Mouse (Mus musculus) 416B (cell line): ENCODE measurements around the gene 2010111I01Rik.
"Not testable (repeated sequence)": the region's sequence is repeated elsewhere in the genome, so short reads cannot be mapped to it uniquely, and the experiment has no call there.

Source experiments
- DNase-seq: peaks from one replicate; pipeline ENCODE4 v3.0.0; 2011; ENCODE audit warnings: low read depth

2010111I01Rik gene

DNA sequence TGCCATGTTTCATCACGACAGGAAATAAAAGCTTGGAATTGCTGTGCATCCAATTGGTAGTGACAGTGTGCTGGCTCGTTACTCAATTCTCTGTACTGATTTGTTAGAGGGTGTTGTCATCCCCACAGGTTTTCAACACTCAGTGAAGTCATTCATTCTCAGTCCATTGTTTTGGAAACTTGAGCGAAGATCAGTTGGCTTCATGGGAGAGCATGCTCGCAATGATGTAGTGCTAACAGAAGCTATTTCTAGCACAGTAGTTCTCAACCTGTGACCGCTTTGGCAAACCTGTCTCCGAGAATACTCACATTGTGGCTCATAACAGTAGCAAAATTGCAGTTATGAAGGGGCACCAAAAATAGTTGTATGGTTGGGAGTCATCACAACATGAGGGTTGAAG, 8.7 kb upstream of the 2010111I01Rik start:
- peak; percentile 56 for DNase-seq

DNA sequence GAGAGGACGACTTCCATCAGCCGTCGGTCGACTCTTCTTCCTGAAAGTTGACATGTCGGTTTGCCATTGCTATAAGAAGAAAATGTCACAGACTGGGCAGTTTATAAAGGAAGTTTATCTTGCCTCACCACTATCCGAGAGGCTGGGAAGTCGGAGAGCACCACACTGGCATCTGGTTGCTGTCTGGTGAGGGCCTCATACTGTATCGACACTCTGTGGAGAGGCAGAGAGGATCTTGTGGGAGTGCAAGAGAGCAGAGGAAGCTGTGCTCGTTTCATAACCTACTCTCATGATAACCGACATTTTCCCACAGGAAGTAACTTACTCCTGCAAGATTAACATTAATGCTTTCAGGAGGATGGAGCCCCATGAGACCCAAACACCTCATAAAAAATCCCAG, 7.9 kb upstream of the 2010111I01Rik start:
- peak; percentile 71 for DNase-seq

DNA sequence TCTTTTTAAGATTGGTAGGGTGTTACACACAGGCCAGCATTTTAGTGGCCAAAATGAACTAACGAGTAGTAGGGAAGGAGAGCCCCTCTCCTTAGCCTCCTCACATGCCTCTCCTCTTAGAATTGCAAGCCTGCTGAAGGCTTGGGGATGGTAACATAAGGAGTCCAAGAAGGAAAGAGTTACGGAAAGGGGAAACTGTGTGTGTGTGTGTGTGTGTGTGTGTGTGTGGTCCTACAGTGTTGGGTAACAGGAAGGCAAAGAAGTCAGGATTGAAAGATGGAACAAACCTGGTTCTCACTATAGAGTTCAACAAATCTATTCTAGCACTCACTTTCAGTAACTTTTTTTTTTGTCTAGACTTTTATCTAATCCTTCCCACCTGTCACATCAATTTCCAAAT, 1.3 kb upstream of the 2010111I01Rik start:
- no peak for DNase-seq

DNA sequence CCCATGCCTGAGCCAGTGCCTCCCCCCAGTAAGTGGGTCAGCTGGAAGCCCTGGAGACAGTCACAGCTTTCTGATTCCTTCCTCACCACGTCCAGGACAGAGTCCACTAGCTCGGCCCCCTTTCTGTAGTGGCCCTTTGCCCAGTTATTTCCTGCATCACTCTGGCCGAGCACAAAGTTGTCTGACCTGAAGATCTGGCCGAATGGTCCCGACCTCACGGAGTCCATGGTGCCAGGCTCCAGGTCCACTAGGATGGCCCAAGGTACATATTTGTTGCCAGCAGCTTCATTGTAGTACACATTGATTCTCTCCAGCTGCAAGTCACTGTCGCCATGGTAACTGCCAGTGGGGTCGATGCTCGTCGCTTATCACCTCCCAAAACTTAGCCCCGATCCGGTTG, 3.5 kb downstream of the 2010111I01Rik start:
- no peak for DNase-seq

DNA sequence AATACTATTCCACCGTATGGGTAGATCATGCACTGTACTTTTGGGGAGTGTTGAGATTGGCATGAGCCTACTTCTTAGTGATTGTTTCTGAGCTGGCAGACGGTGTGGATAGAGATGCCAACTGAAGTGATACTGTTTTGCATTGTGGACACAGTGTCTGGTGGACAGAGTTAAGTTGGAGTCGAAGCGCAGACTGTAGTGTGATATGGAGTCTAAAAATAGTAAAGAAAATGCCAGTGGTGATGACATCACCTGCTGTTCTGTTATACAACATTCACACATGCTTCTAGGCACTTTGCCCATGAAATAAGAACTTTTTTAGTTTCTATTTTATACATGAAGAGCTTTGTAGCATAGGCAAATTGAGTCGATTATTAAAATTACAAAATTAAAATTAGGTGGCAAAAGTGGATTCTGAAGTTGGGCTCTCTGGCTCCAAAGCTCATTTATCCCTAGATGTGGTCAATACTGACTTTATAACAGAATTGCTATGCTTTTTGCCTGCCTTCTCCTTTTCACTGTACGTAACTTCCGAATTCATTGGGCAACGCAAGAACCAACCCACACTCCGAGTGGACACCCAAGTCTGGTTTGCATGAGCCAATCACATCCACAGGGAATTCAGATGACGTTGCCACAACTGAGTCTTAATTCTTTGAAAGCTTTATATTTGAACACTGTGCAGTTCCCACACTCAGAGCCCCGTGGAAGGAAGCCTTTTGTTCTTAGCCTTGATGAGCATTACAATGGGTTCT, 6.0 kb downstream of the 2010111I01Rik start:
- DNase-seq, result no peak

DNA sequence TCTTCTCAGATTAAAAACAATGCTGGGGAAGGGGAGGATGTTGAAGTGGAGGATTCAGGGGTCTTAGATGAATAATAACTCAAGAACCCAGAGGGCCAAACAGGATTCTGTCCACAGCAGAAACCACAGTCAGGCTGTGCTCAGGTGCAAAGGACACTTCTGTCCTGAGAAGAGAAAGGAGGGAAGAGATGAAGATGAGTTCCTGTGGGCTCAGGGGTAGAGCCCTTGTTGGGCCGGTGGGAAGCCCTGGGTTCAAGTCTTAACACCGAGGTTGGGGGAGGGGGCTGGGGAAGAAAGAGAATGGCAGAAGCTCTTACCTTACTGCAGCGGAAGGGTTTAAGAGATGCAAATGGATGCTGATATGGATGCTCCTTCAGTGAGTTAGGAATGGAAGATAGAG, 7.7 kb downstream of the 2010111I01Rik start:
- no peak for DNase-seq

DNA sequence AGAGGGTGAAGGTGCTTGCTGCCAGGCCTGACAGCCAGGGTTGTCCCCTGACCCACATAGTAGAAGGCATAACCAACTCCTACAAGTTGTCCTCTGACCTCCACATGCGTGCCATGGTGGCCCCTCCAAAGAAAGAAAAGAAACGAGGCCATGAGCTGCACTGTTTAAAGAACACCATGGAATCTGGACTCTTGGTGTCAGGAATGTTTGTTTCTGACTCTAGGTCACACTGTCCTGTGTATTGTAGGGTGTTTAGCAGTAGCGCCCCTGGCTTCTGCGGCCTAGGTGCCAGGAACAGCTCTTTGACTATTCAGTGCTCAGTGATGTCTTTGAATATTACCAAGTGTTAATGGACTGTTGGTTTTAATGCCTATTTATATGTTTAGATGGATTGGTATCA, 8.4 kb downstream of the 2010111I01Rik start:
- no peak for DNase-seq

DNA sequence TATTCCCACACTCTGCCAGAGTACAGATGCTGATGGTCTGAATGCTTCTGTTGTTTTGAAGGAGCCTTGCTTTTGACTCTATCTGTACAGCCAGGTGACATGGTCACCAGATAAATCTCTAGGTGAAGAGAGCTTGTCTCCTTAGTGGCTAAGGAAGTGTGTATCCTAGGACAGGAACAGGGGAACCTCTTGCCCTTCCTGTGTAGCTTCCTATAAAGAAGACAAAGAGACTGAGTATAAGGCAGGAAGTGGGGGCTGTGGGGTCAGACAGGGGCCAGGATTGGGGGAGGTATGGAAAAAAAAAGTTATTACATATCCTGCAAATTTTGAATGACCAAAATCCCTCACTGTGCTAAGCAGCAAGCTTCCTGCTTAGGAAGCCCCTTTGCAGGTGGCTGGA, 13.4 kb downstream of the 2010111I01Rik start:
- DNase-seq, result peak; percentile 23

DNA sequence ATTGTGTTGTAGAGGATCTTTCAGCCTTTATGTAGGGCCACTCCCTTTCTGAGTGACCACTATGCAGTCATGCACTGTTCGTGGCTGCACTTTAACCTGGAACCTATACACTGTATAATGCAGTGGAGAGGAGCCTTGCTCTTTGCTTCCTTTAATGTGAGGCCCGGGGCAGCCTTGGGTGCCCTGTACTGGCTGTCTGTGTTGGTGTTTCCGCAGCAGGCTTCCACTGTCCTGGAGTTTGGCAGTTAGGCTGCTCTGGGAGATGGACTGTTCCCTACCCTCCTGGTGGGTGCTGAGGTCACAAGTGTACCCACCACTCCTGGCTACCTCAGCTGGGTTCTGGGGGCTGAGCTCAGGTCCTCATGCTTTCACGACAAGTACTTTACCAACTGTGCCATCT, 14.1 kb downstream of the 2010111I01Rik start:
- DNase-seq, result no peak

DNA sequence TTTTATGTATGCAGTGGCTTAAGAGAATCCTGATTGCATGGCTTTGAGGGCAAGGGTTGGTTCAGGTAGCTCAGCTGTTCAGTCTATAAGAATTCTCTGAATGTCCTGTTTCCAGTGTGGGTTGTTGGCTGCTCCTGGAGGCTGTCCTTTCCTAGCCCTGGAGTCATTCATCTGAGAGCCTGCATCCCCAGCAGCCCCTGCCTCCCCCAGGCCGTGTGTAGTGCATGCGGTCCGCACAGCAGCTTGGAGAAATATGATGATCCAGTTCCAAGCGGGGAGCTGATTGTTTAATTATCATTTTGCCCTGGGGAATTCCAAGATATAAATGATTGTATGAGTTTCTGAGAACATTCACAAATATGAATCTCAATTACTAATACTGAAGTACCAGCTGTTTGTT, 14.5 kb downstream of the 2010111I01Rik start:
- DNase-seq, result no peak

DNA sequence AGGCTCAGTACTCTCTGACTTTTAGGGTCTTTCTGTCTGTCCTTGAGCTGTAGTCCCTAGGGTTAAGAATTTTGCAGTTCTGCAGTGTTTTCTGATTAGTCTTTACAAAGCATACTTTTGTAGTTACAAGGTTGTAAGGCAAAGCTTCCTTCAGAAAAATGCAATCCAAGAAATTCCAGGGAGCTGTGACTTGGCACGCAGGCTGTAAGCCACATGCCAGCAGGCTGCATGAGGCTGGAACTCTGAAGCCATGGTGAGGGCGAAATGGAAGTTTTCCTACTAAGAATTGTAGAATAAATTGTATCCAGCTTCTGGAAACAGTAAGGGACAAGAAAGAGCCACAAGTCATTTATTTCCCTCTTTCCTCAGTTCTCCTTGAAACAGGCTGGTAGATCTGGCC, 15.4 kb downstream of the 2010111I01Rik start:
- DNase-seq, result no peak

DNA sequence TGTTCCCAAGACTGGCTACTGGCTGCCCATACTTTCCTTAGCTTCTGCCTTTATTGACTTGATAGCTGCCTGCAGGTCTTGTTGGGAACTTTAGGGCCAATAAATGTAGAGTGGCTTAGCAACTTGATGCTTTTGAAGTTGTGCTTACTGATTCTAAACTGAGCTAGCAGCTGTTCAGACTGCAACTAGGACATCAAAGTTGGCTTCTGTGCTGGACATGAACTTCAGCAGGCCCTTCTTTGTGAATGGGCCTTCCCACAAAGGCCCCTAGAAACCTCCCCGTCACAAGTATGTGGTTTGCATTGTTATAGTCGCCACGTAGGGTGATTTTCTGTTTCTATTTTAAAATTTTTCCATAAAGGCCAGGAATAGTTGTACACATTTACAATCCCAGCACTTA, 19.8 kb downstream of the 2010111I01Rik start:
- DNase-seq, result no peak

DNA sequence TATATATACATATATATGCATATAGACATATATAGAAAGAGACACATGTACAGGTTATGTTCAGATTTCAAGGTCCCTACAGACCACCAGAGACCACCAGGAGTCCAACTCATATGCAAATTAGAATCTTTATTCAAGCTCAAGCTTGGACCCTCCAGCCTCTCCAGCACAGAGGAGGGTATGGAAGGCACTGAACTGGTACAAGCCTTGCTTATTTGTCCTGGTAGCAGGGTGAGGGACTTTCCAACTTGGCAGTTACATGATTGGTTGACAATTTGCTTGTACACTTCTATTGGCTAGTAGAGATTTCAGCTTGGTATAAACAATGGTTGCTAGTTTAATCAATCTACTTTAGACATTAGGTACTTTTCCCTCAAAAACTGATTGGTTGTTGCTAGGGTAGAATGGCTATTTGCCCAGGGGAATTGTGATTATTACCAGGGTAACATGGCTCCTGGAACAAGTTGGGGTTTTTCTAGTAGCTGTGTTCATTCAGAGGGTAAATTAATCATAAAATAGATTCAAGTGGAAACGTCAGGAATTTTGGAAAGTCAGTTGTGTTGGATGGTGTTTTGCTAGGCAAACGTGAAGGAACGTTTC, 25.3 kb downstream of the 2010111I01Rik start:
- DNase-seq, result no peak

DNA sequence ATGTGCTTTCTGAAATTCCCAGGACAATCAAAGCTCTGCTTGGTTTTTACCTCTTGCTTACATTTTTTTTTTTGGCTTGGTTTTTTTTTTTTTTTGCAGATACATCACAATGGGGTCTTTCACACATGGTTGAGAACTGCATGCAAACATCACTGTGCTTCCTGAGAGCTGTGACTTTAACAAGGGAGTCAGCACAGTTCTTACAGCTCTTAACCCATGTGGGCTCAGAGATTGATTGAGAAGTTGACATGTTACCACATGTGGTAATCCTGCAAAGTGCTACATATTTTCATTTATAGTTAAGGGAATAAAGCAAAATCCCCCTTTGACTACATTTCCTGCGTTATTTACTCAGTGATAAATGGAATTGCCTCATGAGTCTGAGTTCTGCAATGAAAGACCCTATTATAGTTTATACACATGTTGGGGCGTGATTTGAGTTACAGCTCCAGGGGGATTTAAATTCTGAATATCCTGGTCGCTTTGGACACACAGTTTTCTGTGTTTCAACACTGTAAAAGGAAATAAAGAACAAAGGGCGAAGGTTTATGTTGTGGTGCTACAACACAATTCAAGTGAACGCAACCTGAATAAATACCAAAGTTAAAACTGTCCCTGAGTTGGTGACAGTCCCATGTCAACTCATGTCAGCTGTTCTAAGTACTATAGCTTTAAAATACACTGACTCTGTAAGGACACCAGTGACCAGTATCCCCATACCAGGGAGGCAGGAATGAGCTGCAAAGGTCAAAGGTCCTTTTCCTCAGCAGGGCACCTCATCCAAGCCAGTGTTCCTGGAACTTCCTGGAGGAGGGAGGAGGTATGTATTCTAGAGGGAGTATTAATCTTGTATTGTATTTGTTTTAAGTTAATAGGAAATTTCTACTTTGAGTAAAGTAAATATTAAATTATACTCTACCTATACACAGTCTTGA, 29.1 kb downstream of the 2010111I01Rik start:
- DNase-seq, result no peak

DNA sequence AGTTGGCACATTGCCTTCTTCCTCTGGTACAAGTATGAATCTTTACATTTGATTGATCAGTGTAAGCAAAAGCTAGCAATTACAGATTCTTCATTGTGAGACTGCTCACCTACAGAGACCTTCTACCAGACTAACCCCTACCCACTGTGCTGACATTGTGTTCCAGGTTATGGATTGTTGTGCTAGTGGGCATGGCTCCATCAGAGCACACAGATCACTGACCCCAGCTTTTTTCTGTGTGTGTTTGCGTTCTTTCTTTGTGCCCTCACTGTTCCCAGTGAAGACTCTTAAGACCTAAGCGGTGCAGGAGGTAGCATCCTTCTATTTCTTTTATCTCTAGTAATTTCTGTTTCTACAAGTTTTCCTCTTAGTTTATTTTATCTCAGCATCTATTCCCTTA, 32.1 kb downstream of the 2010111I01Rik start:
- DNase-seq, result no peak

DNA sequence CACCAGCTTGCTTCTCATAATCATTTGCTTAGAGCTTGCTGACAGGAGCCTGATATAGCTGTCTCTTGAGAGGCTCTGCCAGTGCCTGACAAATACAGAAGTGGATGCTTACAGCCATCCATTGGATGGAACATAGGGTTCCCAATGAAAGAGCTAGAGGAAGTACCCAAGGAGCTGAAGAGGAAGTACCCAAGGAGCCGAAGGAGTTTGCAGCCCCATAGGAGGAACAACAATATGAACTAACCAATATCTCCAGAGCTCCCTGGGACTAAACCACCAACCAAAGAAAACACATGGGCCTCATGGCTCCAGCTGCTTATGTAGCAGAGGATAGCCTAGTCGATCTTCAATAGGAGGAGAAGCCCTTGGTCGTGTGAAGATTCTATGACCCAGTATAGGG, 42.8 kb downstream of the 2010111I01Rik start:
- not testable (repeated sequence) for DNase-seq

DNA sequence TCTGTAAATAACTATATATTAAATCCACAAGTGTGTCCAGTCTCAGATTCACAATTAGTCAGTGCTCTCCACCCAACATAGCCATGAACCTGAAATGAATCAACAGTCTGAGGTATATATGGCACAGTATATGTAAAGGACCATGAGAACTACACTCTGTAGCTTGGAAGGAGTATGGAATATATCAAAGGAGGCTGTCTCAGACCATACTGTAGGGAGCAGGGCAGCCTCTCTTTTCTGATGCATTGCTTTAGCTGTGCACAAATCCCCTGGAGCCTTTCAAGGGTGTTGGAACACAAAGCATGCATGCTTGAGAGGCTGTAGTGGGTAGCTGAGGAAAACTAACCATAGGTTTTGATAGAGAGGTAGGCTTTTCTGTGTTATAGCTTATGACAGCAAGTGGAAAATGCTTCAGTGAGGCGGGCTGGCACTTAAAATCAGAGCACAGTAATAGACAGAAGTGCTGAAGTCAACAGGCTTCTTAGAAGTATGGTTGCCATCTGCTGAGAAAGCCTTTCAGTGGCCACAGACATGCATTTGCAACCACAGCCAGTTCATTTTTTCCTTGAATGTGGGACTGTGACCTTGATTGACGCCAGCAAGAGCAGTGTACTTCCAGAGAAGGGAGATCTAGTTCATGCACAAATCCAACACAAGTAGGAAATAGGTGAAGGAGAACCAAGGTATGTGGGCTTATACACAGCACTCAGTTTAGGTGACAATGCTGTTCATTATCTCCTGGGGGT, 45.8 kb downstream of the 2010111I01Rik start:
- peak; percentile 49 for DNase-seq

DNA sequence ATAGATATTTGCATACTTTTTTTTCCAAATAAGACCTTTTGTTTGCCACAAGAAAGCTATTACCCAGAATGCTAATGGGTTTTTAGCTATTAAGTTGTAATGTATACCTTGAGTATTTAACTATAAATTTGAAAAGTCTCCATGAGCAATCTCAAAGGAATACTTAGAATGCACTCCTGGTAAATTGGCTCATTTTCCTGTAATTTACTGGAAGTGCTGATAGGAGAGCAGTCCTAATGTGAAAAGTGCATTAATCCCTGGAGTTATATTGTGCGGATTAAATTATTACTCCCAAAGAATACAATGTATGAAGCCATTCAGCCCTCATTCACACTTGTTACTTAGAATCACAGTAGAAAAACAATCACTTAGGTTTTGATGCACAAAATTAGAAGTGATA, 49.7 kb downstream of the 2010111I01Rik start:
- no peak for DNase-seq

DNA sequence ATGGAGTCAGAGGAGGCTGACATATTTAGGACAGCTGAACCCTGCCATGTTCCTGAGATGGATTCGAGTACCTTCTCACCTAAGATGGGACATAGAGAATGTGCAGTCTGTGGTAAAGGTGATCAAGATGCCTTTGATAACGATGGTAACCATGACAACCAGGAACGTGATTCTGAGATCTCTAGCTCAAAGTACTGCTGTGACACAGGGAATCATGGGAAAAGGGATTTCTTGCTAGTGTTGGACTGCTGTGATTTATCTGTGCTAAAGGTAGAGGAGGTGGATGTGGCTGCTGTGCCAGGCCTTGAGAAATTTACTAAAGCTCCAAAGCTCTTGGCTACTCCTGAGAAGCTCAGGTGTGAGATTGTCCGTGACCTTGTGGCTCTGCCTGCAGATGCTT, 50.7 kb downstream of the 2010111I01Rik start:
- no peak for DNase-seq

DNA sequence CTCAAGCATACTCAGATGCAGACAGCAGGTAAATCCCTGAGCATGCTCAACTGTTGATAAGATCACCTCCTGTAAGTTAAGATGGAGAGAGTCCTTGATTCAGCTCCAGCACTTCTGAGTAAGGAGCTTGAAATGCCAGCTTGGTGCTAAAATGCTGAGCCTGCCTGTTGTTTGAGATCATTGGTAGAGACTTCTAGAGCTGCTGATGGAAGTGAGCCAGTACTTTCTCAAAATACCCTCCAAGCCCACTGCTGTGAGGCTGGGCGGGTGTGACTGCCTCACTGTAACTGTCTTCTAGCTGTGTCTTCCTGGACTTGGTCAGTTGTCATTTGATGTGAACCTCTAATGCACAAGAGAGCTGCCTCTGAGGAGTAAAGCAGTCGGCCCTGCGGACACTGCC, 51.4 kb downstream of the 2010111I01Rik start:
- DNase-seq, result no peak

DNA sequence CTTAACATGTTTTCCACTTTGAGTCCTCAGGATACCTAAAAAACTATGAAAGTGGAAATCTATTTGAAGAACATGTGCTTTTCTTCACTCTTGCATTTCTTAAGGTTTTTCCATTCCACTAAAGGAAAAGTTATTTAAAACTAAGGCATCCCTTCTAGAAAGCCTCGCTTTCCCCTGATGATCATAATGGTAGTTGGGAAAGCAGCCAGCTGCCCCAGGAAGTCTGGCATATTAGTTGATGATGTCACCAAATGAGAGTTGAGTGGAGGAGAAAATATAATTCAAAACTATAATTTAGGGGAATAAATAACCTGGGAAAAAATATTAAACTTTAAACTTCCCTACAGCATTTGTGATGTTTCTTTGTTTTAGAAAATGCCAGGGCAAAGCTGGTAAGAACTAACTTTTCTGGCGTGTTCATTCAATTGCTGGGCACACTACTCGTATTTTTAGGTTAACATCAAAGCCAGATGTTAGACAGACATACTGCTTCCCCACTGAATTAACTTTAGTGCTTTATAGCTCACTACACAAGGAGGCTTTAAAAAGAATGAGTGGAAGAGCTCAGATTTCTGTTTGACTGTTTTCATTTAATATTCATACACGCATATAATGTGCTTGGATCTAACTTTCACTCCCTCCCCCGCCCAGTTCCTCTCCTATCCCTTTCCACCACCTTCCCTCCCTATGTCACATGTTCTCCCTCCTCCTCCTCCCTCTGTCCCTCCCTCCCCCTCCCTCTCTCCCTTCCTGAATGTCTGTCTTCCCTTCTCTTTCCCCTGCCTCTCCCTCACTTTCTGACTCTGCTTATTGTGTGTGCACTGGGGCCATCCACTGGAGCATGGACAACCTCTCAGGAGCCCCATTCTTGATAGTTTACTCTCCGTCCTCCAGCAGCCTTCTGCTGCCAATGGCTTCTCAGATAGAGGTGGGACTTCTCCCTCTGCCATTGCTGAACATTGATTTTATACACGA, 58.8 kb downstream of the 2010111I01Rik start:
- DNase-seq, result no peak
